In the genomic region with DNA sequence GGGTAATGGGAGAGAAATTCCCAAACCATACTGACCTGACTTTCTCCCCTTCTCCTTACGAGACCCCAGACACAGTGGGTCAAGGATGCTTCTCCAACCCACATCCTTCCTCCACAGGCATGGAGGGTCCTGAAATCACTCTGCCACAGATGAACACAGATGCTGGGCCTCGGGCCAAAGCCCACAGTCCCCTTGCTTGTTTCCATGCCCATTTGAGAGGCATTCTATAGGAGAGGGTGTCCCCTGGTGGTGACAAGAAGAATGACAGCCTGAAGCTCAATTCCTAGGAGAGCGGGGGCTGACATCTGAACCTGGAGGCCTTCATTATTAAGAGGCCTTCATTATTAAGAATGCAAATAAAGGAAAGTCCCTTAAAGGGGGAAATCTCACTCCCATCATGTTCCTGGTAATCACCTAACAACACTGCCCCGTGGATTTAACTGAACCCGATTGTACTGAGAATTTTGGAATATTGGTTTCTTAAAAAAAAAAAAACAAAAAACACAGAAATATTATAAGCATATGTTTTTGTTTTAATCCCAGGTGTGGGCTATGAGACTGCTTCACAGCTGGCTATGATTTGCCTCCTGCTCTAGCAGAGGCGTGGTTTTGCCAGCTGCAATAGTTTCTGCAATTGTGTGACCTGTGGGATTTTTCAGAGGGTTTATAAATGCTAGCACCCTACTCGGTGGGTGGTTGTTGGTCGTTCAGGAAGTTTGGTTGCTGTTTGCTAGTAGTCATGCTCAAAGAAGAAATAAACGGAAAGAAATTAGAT, we compare ENCODE assay signal across 8 mouse cellular contexts. TPM values are rescaled to one million over a fixed set of nuclear protein-coding genes. Genes with fewer than 3 reads are reported as not detected.
DNase-seq lines count a peak whose midpoint lies in the region; ATAC-seq and TF ChIP-seq lines count a peak whose summit lies in the region.

No protein-coding gene starts in this region.

- peak; percentile 54 for ATAC-seq in hindbrain, embryonic 16.5 days
- ATAC-seq in midbrain, embryonic 12.5 days (ENCODE audit: low FRiP score, low read depth), result peak; percentile 67

- no peaks in the 10 kb centered on the region for H3K27me3 ChIP-seq in hindbrain, embryonic 16.5 days (replicated peaks; ENCODE audit: control insufficient read depth, insufficient read depth, low read length)
- H3K27me3 ChIP-seq in midbrain, embryonic 12.5 days, result no peaks in the 10 kb centered on the region

- no peak overlapping the region for H3K27ac ChIP-seq in gastrocnemius, adult 2 months
- peak overlapping the region; percentile 54; the same call in 1 of the 2 replicates for H3K27ac ChIP-seq in hindbrain, embryonic 16.5 days (ENCODE audit: low read depth, low read length)
- no peak overlapping the region; the same call in 1 of the 2 replicates for H3K27ac ChIP-seq in midbrain, embryonic 12.5 days (replicated peaks)

- TF ChIP-seq CTCF in gastrocnemius, adult 2 months (IDR thresholded peaks at IDR 0.05), result peak; percentile 98

- intact Hi-C loops in gastrocnemius, adult 2 months (cut with DNase I), result loop anchor here (1.0 kb wide), 1 partner anchor 106 kb away; no protein-coding TSS in a partner anchor
- intact Hi-C loops in left cerebral cortex, postnatal 4 days (cut with DNase I), result loop anchor here (2.0 kb wide), 1 partner anchor 105 kb away; no protein-coding TSS in a partner anchor

- no peak overlapping the region for H3K9ac ChIP-seq in hindbrain, embryonic 16.5 days (ENCODE audit: low read depth, low read length)
- H3K9ac ChIP-seq in midbrain, embryonic 12.5 days (replicated peaks), result no peak overlapping the region

- no peak overlapping the region for H3K4me2 ChIP-seq in hindbrain, embryonic 16.5 days (ENCODE audit: low read length)
- H3K4me2 ChIP-seq in midbrain, embryonic 12.5 days (replicated peaks), result no peak overlapping the region

- H3K36me3 ChIP-seq in hindbrain, embryonic 16.5 days (ENCODE audit: control insufficient read depth, insufficient read depth, low read length), result no peaks in the 10 kb centered on the region
- H3K36me3 ChIP-seq in midbrain, embryonic 12.5 days, result no peaks in the 10 kb centered on the region

- WGBS in hindbrain, embryonic 16.5 days, result 35% methylated on average over 9 of the region's 9 CpGs
- WGBS in midbrain, embryonic 12.5 days, result 44% methylated on average over 9 of the region's 9 CpGs

- peak; percentile 68 for DNase-seq in ovary, postnatal 14 days (ENCODE audit: low spot score)
- DNase-seq in ovary, postnatal 10 days (ENCODE audit: low spot score), result no peak
- peak; percentile 84 to 89 for DNase-seq in cerebellum, postnatal 14 days
- DNase-seq in gastrocnemius, adult 2 months, result peak; percentile 70
- peak; percentile 90 for DNase-seq in left cerebral cortex, postnatal 4 days
- peak; percentile 20 to 51 for DNase-seq in spleen, adult 18-20 months

- H3K9me3 ChIP-seq in hindbrain, embryonic 16.5 days (ENCODE audit: control insufficient read depth, low read length), result no peaks in the 10 kb centered on the region
- H3K9me3 ChIP-seq in midbrain, embryonic 12.5 days, result no peaks in the 10 kb centered on the region

- peaks cover 17% of the 10 kb centered on the region for H3K4me1 ChIP-seq in hindbrain, embryonic 16.5 days (ENCODE audit: control insufficient read depth, insufficient read depth, low read depth, low read length)
- peaks cover 22% of the 10 kb centered on the region for H3K4me1 ChIP-seq in midbrain, embryonic 12.5 days

- no peak overlapping the region for H3K4me3 ChIP-seq in gastrocnemius, adult 2 months
- H3K4me3 ChIP-seq in hindbrain, embryonic 16.5 days (ENCODE audit: low read length), result no peak overlapping the region
- H3K4me3 ChIP-seq in midbrain, embryonic 12.5 days, result no peak overlapping the region

RNA-seq across cellular contexts. Expression of gene Capg, which starts 10.0 kb away (rescaled TPM):
- 1 to 10 TPM; 6.8 to 9.7 TPM for total RNA-seq in gastrocnemius, adult 2 months (2021)
- polyA plus RNA-seq in hindbrain, embryonic 16.5 days (2015; fragmentation: Nextera tagmentation; extraction: Ambion mirVana), result 9.0 and 10.2 TPM in 2 replicates
- 1 to 10 TPM; 2.1 to 3.4 TPM for total RNA-seq in left cerebral cortex, postnatal 4 days (2021)
- 5.8 and 6.1 TPM in 2 replicates for polyA plus RNA-seq in midbrain, embryonic 12.5 days (2016; fragmentation: Nextera tagmentation; extraction: Ambion mirVana)

RNA-seq across cellular contexts. Expression of gene Sh2d6, which starts 12.7 kb away (rescaled TPM):
- total RNA-seq in gastrocnemius, adult 2 months (2021), result under 1 TPM; 0.59 to 0.99 TPM
- 0.29 and 0.36 TPM in 2 replicates for polyA plus RNA-seq in hindbrain, embryonic 16.5 days (2015; fragmentation: Nextera tagmentation; extraction: Ambion mirVana)
- under 1 TPM; 0.36 to 0.68 TPM for total RNA-seq in left cerebral cortex, postnatal 4 days (2021)
- polyA plus RNA-seq in midbrain, embryonic 12.5 days (2016; fragmentation: Nextera tagmentation; extraction: Ambion mirVana), result 0.63 and 0.97 TPM in 2 replicates
